Mouse (Mus musculus) stomach, postnatal 0 days (tissue): ENCODE measurements around the gene N4bp1. TPM values are rescaled to one million over a fixed set of nuclear protein-coding genes. Genes with fewer than 3 reads are reported as not detected.

Experiments
- ATAC-seq: fragments of 200-750 bp; cut with Nextera tagmentation; 2 replicates; pipeline ENCODE4 v1.8.0; 2017; ENCODE audit not compliant: low FRiP score, low TSS enrichment
- DNase-seq: peaks from one replicate; pipeline ENCODE4 v3.0.0-alpha.2; 2016; ENCODE audit warnings: low spot score
- H3K27ac ChIP-seq: fragments of 300-500 bp; sonication (generic); replicated peaks from 2 replicates; pipeline ENCODE4 v1.5.1; 2014; ENCODE audit warnings: mild to moderate bottlenecking, control low read depth
- H3K27me3 ChIP-seq: fragments of 300-500 bp; sonication (generic); 2 replicates; pipeline ENCODE4 v1.6.1; 2014; ENCODE audit warnings: low read length; ENCODE audit not compliant: control insufficient read depth, insufficient read depth
- H3K36me3 ChIP-seq: fragments of 300-500 bp; sonication (generic); 2 replicates; pipeline ENCODE4 v1.6.1; 2014; ENCODE audit warnings: low read length, mixed read lengths; ENCODE audit not compliant: control insufficient read depth, insufficient read depth
- H3K4me1 ChIP-seq: fragments of 300-500 bp; sonication (generic); replicated peaks from 2 replicates; pipeline ENCODE4 v1.6.1; 2014; ENCODE audit warnings: antibody characterized with exemption; ENCODE audit not compliant: control insufficient read depth, insufficient read depth
- H3K4me2 ChIP-seq: fragments of 300-500 bp; sonication (generic); replicated peaks from 2 replicates; pipeline ENCODE4 v1.6.1; 2014; ENCODE audit warnings: low read depth, mild to moderate bottlenecking, control low read depth, moderate library complexity
- H3K4me3 ChIP-seq: fragments of 300-500 bp; sonication (generic); 2 replicates; pipeline ENCODE4 v1.5.1; 2014; ENCODE audit warnings: low read depth, low read length, control low read depth
- H3K9ac ChIP-seq: fragments of 300-500 bp; sonication (generic); 2 replicates; pipeline ENCODE4 v1.6.1; 2014; ENCODE audit warnings: mild to moderate bottlenecking, low read length, control low read depth, mixed read lengths
- H3K9me3 ChIP-seq: fragments of 300-500 bp; sonication (generic); 2 replicates; pipeline ENCODE4 v1.6.1; 2016; ENCODE audit warnings: low read length; ENCODE audit not compliant: control insufficient read depth
- CTCF ChIP-seq: IDR thresholded peaks from 2 replicates; pipeline ENCODE4 v1.5.1; 2016; ENCODE audit warnings: antibody characterized with exemption, low read depth, mild to moderate bottlenecking, moderate library complexity
- EP300 ChIP-seq: optimal IDR thresholded peaks from 2 replicates; pipeline ENCODE3; 2016; ENCODE audit warnings: antibody characterized with exemption
- WGBS: fragments of 180-500 bp; shearing (Covaris S2); extraction: QIAGEN DNeasy Blood & Tissue Kit; methylation state at CpG from one replicate; pipeline ENCODE4 v1.1.7; 2014; 5-methylcytosine and 5-hydroxymethylcytosine counted together
- polyA plus RNA-seq: library from polyadenylated mRNA; unstranded; fragments of >200 nt; fragmentation: Nextera tagmentation; extraction: Ambion mirVana; gene quantifications from 2 replicates; pipeline ENCODE4 v1.2.1, GENCODE M21; 2015

Gene N4bp1
- polyA plus RNA-seq, 1 experiment from 2014 or later: 6.5 TPM

DNA sequence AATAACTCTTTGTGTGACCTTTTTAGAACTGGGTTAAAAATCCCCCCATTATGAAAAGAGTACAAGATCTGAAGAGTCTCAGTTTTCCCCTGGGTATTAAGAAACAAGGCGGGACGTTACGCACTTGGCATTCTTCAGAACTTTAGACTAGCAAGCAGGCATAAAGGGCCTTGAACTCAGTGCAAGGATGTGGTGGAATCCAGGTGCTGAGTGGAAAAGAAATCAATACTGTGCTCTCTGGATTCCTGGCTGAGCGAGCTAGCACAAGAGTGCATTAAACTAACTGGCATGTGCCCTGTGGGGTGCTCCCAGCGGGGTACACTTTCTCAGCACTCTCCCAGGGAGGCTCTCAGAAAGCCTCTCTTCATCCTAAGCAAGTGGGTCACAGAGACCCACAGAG lies 122.3 kb downstream of the N4bp1 start:
- TF ChIP-seq CTCF (no peak), EP300 (no peak)
- Histone ChIP-seq H3K9ac (no peak overlapping the region), H3K4me1 (0 out of 2 replicates have a peak, but pooled peaks cover 2% of the 10 kb centered on the region), H3K27ac (no peak overlapping the region), H3K4me3 (no peak overlapping the region), H3K9me3 (no peaks in the 10 kb centered on the region), H3K27me3 (no peaks in the 10 kb centered on the region), H3K36me3 (no peaks in the 10 kb centered on the region), H3K4me2 (no peak overlapping the region)
- 75% methylated on average over 5 of the region's 5 CpGs for WGBS
- DNase-seq (no peak), ATAC-seq (no peak)

DNA sequence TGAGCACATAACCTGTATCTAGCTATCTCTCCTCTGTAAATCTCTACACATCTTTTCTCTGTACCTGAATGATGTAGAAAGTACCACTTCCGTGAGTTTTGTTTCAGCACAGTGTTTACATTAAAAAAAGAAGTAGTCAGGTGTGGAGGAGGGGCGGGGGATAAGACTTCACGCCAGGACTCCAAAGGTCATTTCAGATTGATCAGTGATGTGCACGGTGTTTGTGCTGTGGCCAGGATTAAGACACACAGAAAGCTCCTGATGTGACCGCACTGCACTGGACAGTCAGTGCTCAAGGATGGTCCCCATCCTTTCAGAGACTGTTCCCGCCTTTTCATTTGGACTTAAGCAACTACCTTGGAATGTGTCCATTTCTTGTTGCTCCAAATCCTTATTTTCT lies 124.3 kb downstream of the N4bp1 start:
- Histone ChIP-seq H3K36me3 (no peaks in the 10 kb centered on the region), H3K4me1 (no peaks in the 10 kb centered on the region), H3K9me3 (no peaks in the 10 kb centered on the region), H3K27me3 (no peaks in the 10 kb centered on the region), H3K9ac (no peak overlapping the region), H3K4me3 (no peak overlapping the region), H3K4me2 (no peak overlapping the region), H3K27ac (no peak overlapping the region)
- TF ChIP-seq EP300 (no peak), CTCF (no peak)
- ATAC-seq (no peak), DNase-seq (no peak)
- whole genome bisulfite sequencing: 54% methylated on average over 6 of the region's 6 CpGs

- DNase-seq (peak; percentile 45), ATAC-seq (peak; percentile 94)
- Histone ChIP-seq H3K36me3 (no peaks in the 10 kb centered on the region), H3K4me1 (no peaks in the 10 kb centered on the region), H3K9me3 (no peaks in the 10 kb centered on the region), H3K9ac (no peak overlapping the region), H3K4me3 (no peak overlapping the region), H3K27ac (no peak overlapping the region), H3K27me3 (no peaks in the 10 kb centered on the region), H3K4me2 (no peak overlapping the region)
- no peak for TF ChIP-seq EP300
- TF ChIP-seq CTCF: no peak
- 12% methylated on average over 4 of the region's 4 CpGs for WGBS
These were observed 126.0 kb downstream of the N4bp1 start for GRCm38 (mm10) chr8:86759090-86759491.

DNA sequence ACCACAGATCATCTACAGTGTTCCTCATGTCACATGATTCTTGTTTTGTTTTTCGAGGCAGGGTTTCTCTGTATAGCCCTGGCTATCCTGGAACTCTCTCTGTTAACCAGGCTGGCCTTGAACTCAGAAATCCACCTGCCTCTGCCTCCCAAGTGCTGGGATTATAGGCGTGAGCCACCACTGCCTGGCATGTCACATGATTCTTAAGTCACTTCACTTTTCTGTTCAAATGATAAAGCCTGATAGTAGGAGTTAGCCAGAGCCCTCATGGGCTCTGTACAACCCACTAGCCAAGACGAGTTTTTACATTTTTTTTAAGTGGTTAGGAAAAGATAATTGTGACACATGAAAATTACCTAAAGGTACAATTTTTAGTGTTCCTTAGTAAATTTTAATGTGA lies 126.4 kb downstream of the N4bp1 start:
- Histone ChIP-seq H3K36me3 (no peaks in the 10 kb centered on the region), H3K27me3 (no peaks in the 10 kb centered on the region), H3K4me2 (no peak overlapping the region), H3K9me3 (no peaks in the 10 kb centered on the region), H3K4me1 (no peaks in the 10 kb centered on the region), H3K27ac (no peak overlapping the region), H3K9ac (no peak overlapping the region), H3K4me3 (no peak overlapping the region)
- TF ChIP-seq CTCF: no peak
- TF ChIP-seq EP300: no peak
- DNase-seq (no peak), ATAC-seq (peak; percentile 66; the same call in 1 of the 2 replicates)
- WGBS: 55% methylated on average over 3 of the region's 3 CpGs

Other genes with a start within 250 kb of the N4bp1 start
- gene Gm10638, start 139.6 kb downstream of the N4bp1 start, polyA plus RNA-seq: 6.9 and 8.5 TPM in 2 replicates
- 36.3 and 41.0 TPM in 2 replicates for gene Siah1a, start 139.3 kb downstream of the N4bp1 start, polyA plus RNA-seq